Mouse (Mus musculus) thymus, adult 2 months (tissue): ENCODE measurements around the gene Ccdc77. TPM values are rescaled to one million over a fixed set of nuclear protein-coding genes. Genes with fewer than 3 reads are reported as not detected.
A peak's percentile ranks its signal among the peaks of the same experiment; 100 is the strongest.
"Not testable (repeated sequence)": the region's sequence is repeated elsewhere in the genome, so short reads cannot be mapped to it uniquely, and the experiment has no call there.

Experiments used
- DNase-seq: peaks from one replicate; pipeline ENCODE4 v3.0.0; 2021
- H3K27ac ChIP-seq: fragments of 200-500 bp; 2 replicates; pipeline ENCODE4 v1.5.1; 2012; ENCODE audit warnings: low read length, control low read depth; ENCODE audit not compliant: control insufficient read depth, insufficient read depth
- H3K27me3 ChIP-seq: fragments of 200-500 bp; 2 replicates; pipeline ENCODE4 v1.6.1; 2012; ENCODE audit warnings: mild to moderate bottlenecking, low read length, moderate library complexity, mixed read lengths; ENCODE audit not compliant: control insufficient read depth, insufficient read depth
- H3K36me3 ChIP-seq: fragments of 200-500 bp; 2 replicates; pipeline ENCODE4 v1.6.1; 2012; ENCODE audit warnings: mild to moderate bottlenecking, low read length, moderate library complexity; ENCODE audit not compliant: control insufficient read depth, insufficient read depth
- H3K4me1 ChIP-seq: fragments of 200-500 bp; replicated peaks from 2 replicates; pipeline ENCODE4 v1.6.1; 2012; ENCODE audit warnings: low read length; ENCODE audit not compliant: control insufficient read depth, insufficient read depth
- H3K4me3 ChIP-seq: fragments of 200-500 bp; 2 replicates; pipeline ENCODE4 v1.5.1; 2012; ENCODE audit warnings: mild to moderate bottlenecking, low read length, control low read depth, moderate library complexity; ENCODE audit not compliant: control insufficient read depth, insufficient read depth
- CTCF ChIP-seq: fragments of 200-500 bp; IDR thresholded peaks from 2 replicates; pipeline ENCODE4 v1.5.1; 2012; ENCODE audit warnings: mild to moderate bottlenecking, control low read depth, low read length, moderate library complexity, borderline replicate concordance; ENCODE audit not compliant: control insufficient read depth, poor library complexity, insufficient read depth; ENCODE audit errors: extremely low read depth
- POLR2A ChIP-seq: fragments of 200-500 bp; IDR thresholded peaks from 2 replicates; pipeline ENCODE4 v1.6.1; 2012; ENCODE audit warnings: mild to moderate bottlenecking, low read length, control low read depth, moderate library complexity; ENCODE audit not compliant: control insufficient read depth, poor library complexity, insufficient read depth; ENCODE audit errors: extremely low read depth
- WGBS: fragments of 180-500 bp; shearing (Covaris S2); methylation state at CpG from one replicate; pipeline ENCODE4 v1.1.7; 2018; 5-methylcytosine and 5-hydroxymethylcytosine counted together
- polyA plus RNA-seq: library from polyadenylated mRNA; depleted of rRNA; stranded (reverse); fragments of >200 nt; gene quantifications from 2 replicates; pipeline ENCODE4 v1.2.3, GENCODE M21; 2012

Gene Ccdc77
- polyA plus RNA-seq, 1 experiment, result 7.6 TPM

DNA sequence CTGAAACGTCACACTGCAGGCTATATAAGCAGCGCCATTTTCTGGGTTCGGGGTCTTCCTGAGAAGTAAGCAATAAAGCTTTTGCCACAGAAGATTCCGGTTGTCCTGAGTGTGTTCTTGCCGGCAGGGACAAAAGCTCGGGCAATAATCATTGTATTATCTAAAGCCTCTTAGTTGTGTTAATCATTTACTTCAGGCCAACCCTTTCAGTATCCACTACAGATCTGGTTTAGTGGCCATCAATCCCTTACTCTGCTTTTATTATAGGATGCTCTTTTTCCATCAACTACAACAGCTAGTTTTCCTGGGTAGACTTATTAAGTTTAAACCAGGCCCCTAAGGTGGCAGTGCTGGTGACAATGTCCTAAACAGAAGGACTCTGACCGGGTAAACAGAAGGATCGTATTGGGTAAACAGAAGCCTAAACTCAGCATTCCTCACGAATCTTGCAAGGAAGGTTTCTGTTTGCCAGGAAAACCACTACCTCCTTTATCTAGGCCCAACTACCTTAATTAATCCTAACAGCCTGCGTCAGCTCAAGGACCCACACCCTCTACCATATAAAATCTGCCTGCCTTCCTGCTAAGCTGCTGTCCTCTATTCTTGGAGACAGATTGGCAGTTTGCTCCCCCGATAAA is 45.8 kb downstream of the Ccdc77 start:
- no peaks in the 10 kb centered on the region for H3K27me3 ChIP-seq
- no peaks in the 10 kb centered on the region for H3K36me3 ChIP-seq
- H3K4me3 ChIP-seq, result no peak overlapping the region
- TF ChIP-seq CTCF, result no peak
- TF ChIP-seq POLR2A, result no peak
- no peak overlapping the region for H3K27ac ChIP-seq
- DNase-seq, result no peak
- no peaks in the 10 kb centered on the region for H3K4me1 ChIP-seq
- WGBS, result 93% methylated on average over 11 of the region's 11 CpGs

DNA sequence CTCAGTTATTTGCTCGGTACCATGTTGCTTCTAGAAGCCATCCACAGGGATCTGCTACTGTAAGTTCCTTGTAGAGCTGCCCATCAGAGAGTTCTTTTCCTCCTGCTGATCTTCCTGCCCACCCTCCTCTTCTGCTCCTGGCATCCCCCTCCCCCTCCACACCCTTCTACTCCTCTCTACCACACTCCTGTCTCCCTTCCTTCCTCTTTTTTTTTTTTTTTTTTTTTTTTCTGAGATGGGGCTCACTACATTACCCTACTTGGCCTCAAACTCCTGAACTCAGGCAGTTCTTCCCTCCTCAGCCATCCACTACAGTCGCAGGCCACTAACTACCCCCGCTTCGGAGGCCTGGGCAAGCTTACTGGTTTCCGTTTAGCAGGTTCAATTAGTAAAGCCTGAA is 51.7 kb downstream of the Ccdc77 start:
- TF ChIP-seq POLR2A, result no peak
- no peak for TF ChIP-seq CTCF
- DNase-seq, result no peak
- no peaks in the 10 kb centered on the region for H3K4me1 ChIP-seq
- no peak overlapping the region for H3K27ac ChIP-seq
- no peak overlapping the region for H3K4me3 ChIP-seq
- no peaks in the 10 kb centered on the region for H3K36me3 ChIP-seq
- WGBS, result 17% methylated on average over 5 of the region's 5 CpGs
- no peaks in the 10 kb centered on the region for H3K27me3 ChIP-seq

DNA sequence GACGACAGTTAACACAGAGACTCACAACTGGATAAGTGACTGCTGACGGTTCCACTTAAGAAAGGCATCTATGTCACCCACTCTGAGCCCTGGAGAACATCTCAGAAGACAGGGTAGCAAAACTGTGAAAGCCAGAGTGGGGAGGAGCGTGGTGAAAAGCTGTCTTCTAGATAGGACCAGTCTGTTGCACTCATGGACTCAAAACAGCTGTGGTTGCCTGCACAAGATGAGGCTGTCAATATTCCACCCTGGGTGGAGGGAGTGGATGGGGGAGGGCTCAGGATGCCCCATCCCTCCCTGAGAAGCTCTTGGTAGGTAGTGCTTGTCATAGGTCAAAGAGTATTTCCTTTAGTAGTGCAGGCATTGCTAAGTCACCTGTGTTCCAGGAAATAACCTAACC is 54.4 kb downstream of the Ccdc77 start:
- H3K27ac ChIP-seq, result no peak overlapping the region
- DNase-seq, result no peak

DNA sequence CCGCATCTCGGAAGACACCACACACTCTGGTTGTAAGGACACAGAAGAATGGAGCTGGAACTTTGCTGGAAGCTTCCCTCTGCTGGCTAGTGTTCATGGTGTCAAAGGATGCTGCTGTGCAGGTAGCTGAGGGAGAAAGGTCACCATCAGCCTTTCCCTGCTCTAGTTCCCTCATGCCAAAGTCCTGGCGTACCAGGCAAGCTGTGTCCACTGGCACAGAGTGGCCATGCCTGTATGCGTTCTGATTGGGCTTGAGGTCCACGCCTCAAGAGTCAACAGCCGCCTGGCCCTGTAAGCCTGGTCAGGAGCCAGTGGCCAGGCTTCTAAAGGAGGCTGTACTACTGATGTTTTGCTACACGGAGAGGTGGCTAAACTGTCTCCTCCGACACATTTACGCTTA is 54.8 kb downstream of the Ccdc77 start:
- Histone ChIP-seq H3K36me3 (no peaks in the 10 kb centered on the region), H3K27me3 (no peaks in the 10 kb centered on the region), H3K4me3 (no peak overlapping the region), H3K4me1 (no peaks in the 10 kb centered on the region), H3K27ac (no peak overlapping the region)
- TF ChIP-seq CTCF (no peak), POLR2A (no peak)
- WGBS, result 96% methylated on average over 9 of the region's 9 CpGs
- no peak for DNase-seq

More for the DNA sequence above, 54.4 kb downstream of the Ccdc77 start:
- TF ChIP-seq POLR2A, result no peak
- TF ChIP-seq CTCF, result no peak
- Histone ChIP-seq H3K4me3 (no peak overlapping the region), H3K4me1 (no peaks in the 10 kb centered on the region), H3K36me3 (no peaks in the 10 kb centered on the region), H3K27me3 (no peaks in the 10 kb centered on the region)
- 93% methylated on average over 3 of the region's 3 CpGs for WGBS

DNA sequence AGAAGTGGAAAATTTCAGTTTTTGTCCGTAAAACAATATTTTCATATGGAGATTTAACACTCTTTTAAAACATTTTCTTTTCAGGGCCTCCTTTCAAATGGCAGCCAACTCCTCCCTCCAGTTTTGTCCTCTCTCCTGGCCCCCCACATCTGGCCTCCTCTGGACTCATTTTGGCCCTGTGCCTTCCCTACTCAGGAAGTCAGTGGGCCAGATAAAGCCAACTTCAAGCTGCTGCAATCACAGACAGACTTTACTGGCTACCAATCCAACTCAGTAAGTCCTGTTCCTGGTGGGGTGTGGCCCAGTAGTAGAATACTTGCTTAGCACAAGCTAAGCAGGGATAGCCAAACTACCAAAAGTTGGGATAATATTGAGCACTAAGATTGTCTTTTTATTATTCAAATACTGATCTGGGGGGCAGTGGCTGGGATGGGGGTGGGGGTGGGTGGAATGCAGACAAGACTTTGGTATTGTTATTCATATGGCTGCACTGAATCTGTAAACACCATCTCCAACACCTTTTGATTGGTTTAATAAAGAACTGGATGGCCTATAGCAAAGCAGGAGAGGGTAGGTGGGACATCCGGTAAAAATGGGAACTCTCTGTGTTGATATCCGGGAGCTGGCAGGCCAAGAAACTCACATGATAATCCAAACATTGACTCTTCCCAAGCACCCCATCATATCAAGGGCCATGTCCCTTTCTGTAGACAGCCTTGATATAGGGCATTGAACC is 57.1 kb downstream of the Ccdc77 start:
- TF ChIP-seq POLR2A, result no peak
- TF ChIP-seq CTCF, result no peak
- Histone ChIP-seq H3K4me3 (no peak overlapping the region), H3K4me1 (no peaks in the 10 kb centered on the region), H3K27ac (no peak overlapping the region), H3K27me3 (no peaks in the 10 kb centered on the region), H3K36me3 (no peaks in the 10 kb centered on the region)
- DNase-seq, result no peak
- WGBS, result 95% methylated on average over 3 of the region's 3 CpGs

DNA sequence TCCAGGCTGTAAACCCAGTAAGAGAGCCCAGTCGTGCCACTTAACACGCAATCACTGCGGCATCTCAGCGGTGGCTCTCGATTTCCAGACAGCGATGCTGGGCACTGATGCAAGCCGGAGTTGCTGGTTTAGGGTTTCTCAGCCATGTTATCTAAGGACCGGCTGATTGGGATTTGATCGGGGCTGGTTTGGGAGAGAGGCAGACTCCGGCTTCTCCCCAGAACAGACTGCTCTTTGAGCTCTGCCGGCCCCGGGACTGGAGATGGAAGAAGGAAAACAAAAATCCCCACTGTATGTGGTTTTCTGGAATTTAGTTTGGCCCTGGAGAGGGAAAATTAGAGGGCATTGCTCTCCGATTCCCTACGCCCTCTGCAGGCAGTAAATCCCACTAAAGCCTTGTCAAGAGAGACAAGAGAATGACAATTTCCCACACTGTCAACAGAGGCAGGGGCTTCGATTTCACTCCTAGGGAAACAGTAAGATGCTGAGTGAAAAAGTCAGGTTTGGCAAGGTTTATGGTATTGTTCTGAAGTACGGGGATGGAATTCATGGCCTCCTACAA is 61.3 kb downstream of the Ccdc77 start:
- 51% methylated on average over 16 of the region's 16 CpGs for WGBS
- no peaks in the 10 kb centered on the region for H3K27me3 ChIP-seq
- DNase-seq, result no peak
- H3K27ac ChIP-seq, result no peak overlapping the region
- no peak overlapping the region for H3K4me3 ChIP-seq
- no peaks in the 10 kb centered on the region for H3K4me1 ChIP-seq
- TF ChIP-seq CTCF (no peak), POLR2A (no peak)
- no peaks in the 10 kb centered on the region for H3K36me3 ChIP-seq

DNA sequence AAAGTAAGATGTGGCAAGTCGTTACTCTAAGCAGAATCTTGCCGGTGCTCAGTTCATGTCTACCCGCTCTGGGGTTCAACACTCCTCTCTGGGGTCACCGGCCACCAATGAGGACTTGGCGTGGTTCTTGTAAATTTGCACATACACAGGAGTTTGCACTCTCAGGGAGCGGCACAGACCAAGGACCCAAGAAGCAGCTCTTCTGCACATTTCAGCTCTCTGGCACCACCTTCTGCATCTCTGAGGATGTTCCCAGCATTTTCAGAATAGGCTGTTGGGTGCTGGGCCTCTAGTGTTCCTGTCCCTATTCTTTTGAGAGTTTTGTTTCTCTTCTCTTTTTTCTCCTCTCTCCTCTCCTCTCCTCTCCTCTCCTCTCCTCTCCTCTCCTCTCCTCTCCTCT is 63.0 kb downstream of the Ccdc77 start:
- H3K4me3 ChIP-seq, result no peak overlapping the region
- no peaks in the 10 kb centered on the region for H3K36me3 ChIP-seq
- H3K27ac ChIP-seq, result no peak overlapping the region
- no peaks in the 10 kb centered on the region for H3K4me1 ChIP-seq
- TF ChIP-seq CTCF (no peak), POLR2A (no peak)
- 31% methylated on average over 6 of the region's 6 CpGs for WGBS
- no peaks in the 10 kb centered on the region for H3K27me3 ChIP-seq
- peak; percentile 13 for DNase-seq

DNA sequence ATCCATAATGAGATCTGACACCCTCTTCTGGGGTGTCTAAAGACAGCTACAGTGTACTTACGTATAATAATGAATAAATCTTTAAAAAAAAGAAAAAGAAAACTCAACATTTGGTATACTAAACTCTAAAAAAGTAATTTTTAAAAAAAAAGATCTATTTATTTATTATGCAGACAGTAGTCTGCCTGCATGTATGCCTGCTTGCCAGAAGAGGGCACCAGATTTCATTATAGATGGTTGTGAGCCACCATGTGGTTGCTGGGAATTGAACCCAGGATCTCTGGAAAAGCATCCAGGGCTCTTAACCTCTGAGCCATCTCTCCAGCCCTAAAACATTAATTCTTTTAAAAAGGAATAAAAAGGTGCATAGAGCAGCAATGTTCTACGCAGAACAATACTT is 67.6 kb downstream of the Ccdc77 start:
- H3K27me3 ChIP-seq, DNase-seq, H3K36me3 ChIP-seq, H3K27ac ChIP-seq, H3K4me3 ChIP-seq: not testable (repeated sequence)
- peaks cover 11% of the 10 kb centered on the region for H3K4me1 ChIP-seq
- WGBS, result over 99% methylated on average over 2 of the region's 2 CpGs
